Mouse (Mus musculus): ENCODE results near the gene Slc25a34. TPM values are rescaled to one million over a fixed set of nuclear protein-coding genes. Genes with fewer than 3 reads are reported as not detected.

The Slc25a34 gene
- 1 to 10 TPM; 2.3 to 4.1 TPM for total RNA-seq (2021)

GRCm38 (mm10) chr4:141623666-141624065, at the start of gene Slc25a34:
Gene Slc25a34 (minus strand): TSS chr4:141623821.
- peak; percentile 32 to 77 for DNase-seq (ENCODE audit: extremely low spot score in 1 of 2, low spot score in 2 of 2)
- intact Hi-C loops (cut with DNase I) = loop anchor here (10.0 kb wide), 1 partner anchor 221 kb away; the partner anchor contains the start of gene Ctrc

GRCm38 (mm10) chr4:141672325-141672724, 48.7 kb upstream of the Slc25a34 start:
- intact Hi-C loops (cut with DNase I) = loop anchor here (5.0 kb wide), 1 partner anchor 55 kb away; the partner anchor contains the start of gene Tmem82
- DNase-seq (ENCODE audit: extremely low spot score in 1 of 2, low spot score in 2 of 2) = peak in 1 of 2 experiments; percentile 40

GRCm38 (mm10) chr4:141671389-141671788, 47.8 kb upstream of the Slc25a34 start:
- intact Hi-C loops (cut with DNase I) = loop anchor here (5.0 kb wide), 1 partner anchor 54 kb away; the partner anchor contains the start of gene Tmem82
- no peak for DNase-seq (ENCODE audit: extremely low spot score in 1 of 2, low spot score in 2 of 2)

- intact Hi-C loops (cut with DNase I) = loop anchor here (5.0 kb wide), 1 partner anchor 53 kb away; the partner anchor contains the start of gene Tmem82
- DNase-seq (ENCODE audit: extremely low spot score in 1 of 2, low spot score in 2 of 2) = no peak
Measured at GRCm38 (mm10) chr4:141669898-141670712, 46.5 kb upstream of the Slc25a34 start.

- intact Hi-C loops (cut with DNase I) = no loop called here
- DNase-seq (ENCODE audit: extremely low spot score in 1 of 2, low spot score in 2 of 2) = no peak
Measured at GRCm38 (mm10) chr4:141664799-141665198, 41.2 kb upstream of the Slc25a34 start, which contains the start of gene Plekhm2. Gene Plekhm2 (minus strand): TSS chr4:141664899.

- peak; percentile 52 to 87 for DNase-seq (ENCODE audit: extremely low spot score in 1 of 2, low spot score in 2 of 2)
- intact Hi-C loops (cut with DNase I) = no loop called here
Measured at GRCm38 (mm10) chr4:141664011-141664745, 40.6 kb upstream of the Slc25a34 start.

- intact Hi-C loops (cut with DNase I) = no loop called here
- peak in 1 of 2 experiments; percentile 53 for DNase-seq (ENCODE audit: extremely low spot score in 1 of 2, low spot score in 2 of 2)
Measured at GRCm38 (mm10) chr4:141663122-141663931, 39.7 kb upstream of the Slc25a34 start.

GRCm38 (mm10) chr4:141660884-141661283, 37.3 kb upstream of the Slc25a34 start:
- intact Hi-C loops (cut with DNase I) = no loop called here
- no peak for DNase-seq (ENCODE audit: extremely low spot score in 1 of 2, low spot score in 2 of 2)

- peak in 1 of 2 experiments; percentile 43 for DNase-seq (ENCODE audit: extremely low spot score in 1 of 2, low spot score in 2 of 2)
- intact Hi-C loops (cut with DNase I) = no loop called here
Measured at GRCm38 (mm10) chr4:141659739-141660138, 36.1 kb upstream of the Slc25a34 start.

GRCm38 (mm10) chr4:141658846-141659484, 35.3 kb upstream of the Slc25a34 start:
- DNase-seq (ENCODE audit: extremely low spot score in 1 of 2, low spot score in 2 of 2) = no peak
- intact Hi-C loops (cut with DNase I) = no loop called here

GRCm38 (mm10) chr4:141656932-141657331, 33.3 kb upstream of the Slc25a34 start:
- intact Hi-C loops (cut with DNase I) = no loop called here
- no peak for DNase-seq (ENCODE audit: extremely low spot score in 1 of 2, low spot score in 2 of 2)

- intact Hi-C loops (cut with DNase I) = no loop called here
Measured at GRCm38 (mm10) chr4:141655908-141656608, 32.4 kb upstream of the Slc25a34 start.

GRCm38 (mm10) chr4:141654509-141654908, 30.9 kb upstream of the Slc25a34 start:
- intact Hi-C loops (cut with DNase I) = no loop called here
- no peak for DNase-seq (ENCODE audit: extremely low spot score in 1 of 2, low spot score in 2 of 2)

More at GRCm38 (mm10) chr4:141655908-141656608, 32.4 kb upstream of the Slc25a34 start:
- peak in 1 of 2 experiments; percentile 50 for DNase-seq (ENCODE audit: extremely low spot score in 1 of 2, low spot score in 2 of 2)

GRCm38 (mm10) chr4:141653813-141654212, 30.2 kb upstream of the Slc25a34 start:
- DNase-seq (ENCODE audit: extremely low spot score in 1 of 2, low spot score in 2 of 2) = no peak
- intact Hi-C loops (cut with DNase I) = no loop called here

- intact Hi-C loops (cut with DNase I) = no loop called here
- no peak for DNase-seq (ENCODE audit: extremely low spot score in 1 of 2, low spot score in 2 of 2)
Measured at GRCm38 (mm10) chr4:141653044-141653443, 29.4 kb upstream of the Slc25a34 start.

- no peak for DNase-seq (ENCODE audit: extremely low spot score in 1 of 2, low spot score in 2 of 2)
- intact Hi-C loops (cut with DNase I) = no loop called here
Measured at GRCm38 (mm10) chr4:141651944-141652343, 28.3 kb upstream of the Slc25a34 start.

GRCm38 (mm10) chr4:141651286-141651685, 27.7 kb upstream of the Slc25a34 start:
- intact Hi-C loops (cut with DNase I) = no loop called here
- DNase-seq (ENCODE audit: extremely low spot score in 1 of 2, low spot score in 2 of 2) = no peak

GRCm38 (mm10) chr4:141649244-141649643, 25.6 kb upstream of the Slc25a34 start:
- DNase-seq (ENCODE audit: extremely low spot score in 1 of 2, low spot score in 2 of 2) = peak in 1 of 2 experiments; percentile 72
- intact Hi-C loops (cut with DNase I) = no loop called here
